Mouse (Mus musculus): ENCODE measurements at regions not wholly inside any gene's neighbourhood (a gene's known extent, or its start where the extent isn't known, plus 50 kb on each side); places are given as distances from the start of the nearest gene placed in this dataset.

DNA sequence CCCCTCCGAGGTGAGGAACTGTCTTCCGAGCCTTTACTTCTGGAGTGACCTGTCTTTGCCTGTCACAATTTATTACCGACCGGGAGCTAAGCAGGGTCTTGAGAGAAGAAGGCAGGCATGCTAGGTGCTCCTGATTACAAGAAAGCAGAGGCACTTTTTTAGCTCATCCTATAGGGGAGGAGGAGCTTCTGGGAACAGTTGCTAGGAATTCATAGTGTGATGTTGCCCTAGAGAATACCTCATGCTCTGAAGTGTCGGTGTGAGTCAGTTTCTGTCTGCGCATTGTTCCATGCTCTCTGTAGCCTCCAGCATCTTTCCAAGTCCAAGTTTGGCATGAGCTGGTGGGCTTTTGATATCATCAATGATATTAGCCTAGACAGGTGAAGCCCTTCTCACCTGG lies 178.0 kb upstream of the Ado start:
- ATAC-seq (no peak), DNase-seq (no peak)
- Histone ChIP-seq H3K27me3 (ENCODE audit: insufficient read depth, low read length) (no peaks in the 10 kb centered on the region; the same call in 1 of the 2 replicates), H3K4me1 (ENCODE audit: insufficient read depth) (no peaks in the 10 kb centered on the region), H3K9ac (replicated peaks) (no peak overlapping the region), H3K36me3 (replicated peaks; ENCODE audit: insufficient read depth, low read length) (no peaks in the 10 kb centered on the region), H3K4me3 (ENCODE audit: low read depth, low read length) (no peak overlapping the region), H3K27ac (ENCODE audit: low read depth) (no peak overlapping the region), H3K9me3 (ENCODE audit: low read length) (no peaks in the 10 kb centered on the region), H3K4me2 (ENCODE audit: low read depth, low read length) (no peak overlapping the region)
- TF ChIP-seq CTCF (IDR thresholded peaks at IDR 0.05; ENCODE audit: low read depth) (no peak), EP300 (IDR thresholded peaks at IDR 0.05; ENCODE audit: low read depth) (no peak)
- 84% methylated on average over 6 of the region's 6 CpGs for WGBS (ENCODE audit: insufficient replicate concordance)

DNA sequence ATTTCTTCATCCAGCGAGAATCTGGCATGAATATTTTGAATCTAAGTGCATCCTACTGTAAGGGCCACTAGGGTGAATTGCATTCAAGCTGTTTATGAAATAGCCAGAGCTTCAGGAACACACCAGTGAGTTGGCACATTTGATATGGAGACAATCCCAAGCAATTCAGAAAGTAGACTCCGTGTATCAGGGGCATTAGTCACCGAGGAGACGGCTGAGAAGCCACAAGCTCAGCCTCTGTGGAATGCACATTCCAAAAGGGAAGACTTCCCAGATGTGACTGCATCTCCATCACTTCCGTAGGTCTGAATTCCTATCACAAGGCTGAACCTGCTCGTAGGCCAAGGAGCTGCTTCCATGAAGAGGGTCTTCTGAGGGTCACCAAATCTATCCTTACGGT lies 177.6 kb upstream of the Ado start:
- no peaks in the 10 kb centered on the region; the same call in 1 of the 2 replicates for H3K27me3 ChIP-seq (ENCODE audit: insufficient read depth, low read length)
- H3K36me3 ChIP-seq (replicated peaks; ENCODE audit: insufficient read depth, low read length) = no peaks in the 10 kb centered on the region
- H3K9me3 ChIP-seq (ENCODE audit: low read length) = no peaks in the 10 kb centered on the region
- WGBS (ENCODE audit: insufficient replicate concordance) = 79% methylated on average over 7 of the region's 7 CpGs
- no peaks in the 10 kb centered on the region for H3K4me1 ChIP-seq (ENCODE audit: insufficient read depth)
- DNase-seq (no peak), ATAC-seq (no peak)
- H3K27ac ChIP-seq (ENCODE audit: low read depth) = no peak overlapping the region
- H3K4me3 ChIP-seq (ENCODE audit: low read depth, low read length) = no peak overlapping the region
- no peak overlapping the region for H3K9ac ChIP-seq (replicated peaks)
- no peak for TF ChIP-seq CTCF (IDR thresholded peaks at IDR 0.05; ENCODE audit: low read depth)
- no peak for TF ChIP-seq EP300 (IDR thresholded peaks at IDR 0.05; ENCODE audit: low read depth)
- H3K4me2 ChIP-seq (ENCODE audit: low read depth, low read length) = no peak overlapping the region

GRCm38 (mm10) chr10:67721787-67722186 lies 173.0 kb upstream of the Ado start:
- H3K27ac ChIP-seq (ENCODE audit: low read depth) = no peak overlapping the region
- H3K36me3 ChIP-seq (replicated peaks; ENCODE audit: insufficient read depth, low read length) = no peaks in the 10 kb centered on the region
- WGBS (ENCODE audit: insufficient replicate concordance) = 52% methylated on average over 5 of the region's 5 CpGs
- no peak overlapping the region for H3K4me2 ChIP-seq (ENCODE audit: low read depth, low read length)
- H3K27me3 ChIP-seq (ENCODE audit: insufficient read depth, low read length) = no peaks in the 10 kb centered on the region; the same call in 1 of the 2 replicates
- H3K9me3 ChIP-seq (ENCODE audit: low read length) = no peaks in the 10 kb centered on the region
- DNase-seq = no peak
- ATAC-seq = no peak
- no peak overlapping the region for H3K9ac ChIP-seq (replicated peaks)
- no peak overlapping the region for H3K4me3 ChIP-seq (ENCODE audit: low read depth, low read length)
- H3K4me1 ChIP-seq (ENCODE audit: insufficient read depth) = no peaks in the 10 kb centered on the region
- TF ChIP-seq CTCF (IDR thresholded peaks at IDR 0.05; ENCODE audit: low read depth) (peak; percentile 75), EP300 (IDR thresholded peaks at IDR 0.05; ENCODE audit: low read depth) (no peak)

DNA sequence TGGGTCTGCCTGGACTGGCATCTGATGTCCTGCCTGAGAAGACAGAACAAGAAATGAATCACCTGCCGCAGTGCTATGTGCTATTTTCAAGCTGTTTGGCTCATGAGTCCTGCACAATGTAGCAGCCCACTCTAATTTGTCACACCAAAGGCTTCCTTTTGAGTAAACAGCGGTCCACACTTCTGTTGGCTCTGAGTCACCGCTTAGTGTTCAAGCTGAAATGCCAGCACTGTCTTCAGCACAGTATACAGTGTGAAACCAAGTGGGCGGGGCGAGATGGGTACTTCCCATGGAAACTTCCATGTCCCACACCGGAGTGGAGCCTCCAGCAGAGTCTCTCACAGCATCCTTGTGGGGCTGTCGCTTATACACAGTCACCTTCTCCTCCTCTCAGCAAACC lies 168.8 kb upstream of the Ado start:
- Histone ChIP-seq H3K4me1 (ENCODE audit: insufficient read depth) (peaks cover 3% of the 10 kb centered on the region; the same call in 1 of the 2 replicates), H3K9me3 (ENCODE audit: low read length) (no peaks in the 10 kb centered on the region), H3K4me2 (ENCODE audit: low read depth, low read length) (no peak overlapping the region), H3K9ac (replicated peaks) (no peak overlapping the region), H3K36me3 (replicated peaks; ENCODE audit: insufficient read depth, low read length) (no peaks in the 10 kb centered on the region), H3K27ac (ENCODE audit: low read depth) (no peak overlapping the region), H3K4me3 (ENCODE audit: low read depth, low read length) (no peak overlapping the region), H3K27me3 (ENCODE audit: insufficient read depth, low read length) (no peaks in the 10 kb centered on the region; the same call in 1 of the 2 replicates)
- WGBS (ENCODE audit: insufficient replicate concordance) = 78% methylated on average over 7 of the region's 7 CpGs
- TF ChIP-seq CTCF (IDR thresholded peaks at IDR 0.05; ENCODE audit: low read depth) = no peak
- TF ChIP-seq EP300 (IDR thresholded peaks at IDR 0.05; ENCODE audit: low read depth) = no peak
- ATAC-seq = no peak
- no peak for DNase-seq

- H3K27me3 ChIP-seq (ENCODE audit: insufficient read depth, low read length) = no peaks in the 10 kb centered on the region
- TF ChIP-seq CTCF (IDR thresholded peaks at IDR 0.05; ENCODE audit: low read depth) (no peak), EP300 (IDR thresholded peaks at IDR 0.05; ENCODE audit: low read depth) (no peak)
- H3K4me1 ChIP-seq (ENCODE audit: insufficient read depth) = peaks cover 3% of the 10 kb centered on the region; the same call in 1 of the 2 replicates
- ATAC-seq (no peak), DNase-seq (no peak)
- no peaks in the 10 kb centered on the region for H3K9me3 ChIP-seq (ENCODE audit: low read length)
- no peaks in the 10 kb centered on the region for H3K36me3 ChIP-seq (replicated peaks; ENCODE audit: insufficient read depth, low read length)
- H3K4me3 ChIP-seq (ENCODE audit: low read depth, low read length) = no peak overlapping the region
- 66% methylated on average over 4 of the region's 4 CpGs for WGBS (ENCODE audit: insufficient replicate concordance)
- no peak overlapping the region for H3K4me2 ChIP-seq (ENCODE audit: low read depth, low read length)
- H3K27ac ChIP-seq (ENCODE audit: low read depth) = no peak overlapping the region
- H3K9ac ChIP-seq (replicated peaks) = no peak overlapping the region
Observed at GRCm38 (mm10) chr10:67715046-67715445, 166.3 kb upstream of the Ado start.

GRCm38 (mm10) chr10:67713098-67713497 lies 164.3 kb upstream of the Ado start:
- H3K27ac ChIP-seq (ENCODE audit: low read depth) = peak overlapping the region; percentile 64; the same call in 1 of the 2 replicates
- 47% methylated on average over 10 of the region's 10 CpGs for WGBS (ENCODE audit: insufficient replicate concordance)

More at GRCm38 (mm10) chr10:67713098-67713497, 164.3 kb upstream of the Ado start:
- H3K4me1 ChIP-seq (ENCODE audit: insufficient read depth) = peaks cover 3% of the 10 kb centered on the region; the same call in 1 of the 2 replicates
- H3K27me3 ChIP-seq (ENCODE audit: insufficient read depth, low read length) = no peaks in the 10 kb centered on the region
- no peaks in the 10 kb centered on the region for H3K9me3 ChIP-seq (ENCODE audit: low read length)
- no peak overlapping the region for H3K9ac ChIP-seq (replicated peaks)
- ATAC-seq (peak; percentile 64), DNase-seq (no peak)
- no peak overlapping the region for H3K4me3 ChIP-seq (ENCODE audit: low read depth, low read length)
- no peak for TF ChIP-seq EP300 (IDR thresholded peaks at IDR 0.05; ENCODE audit: low read depth)
- no peak for TF ChIP-seq CTCF (IDR thresholded peaks at IDR 0.05; ENCODE audit: low read depth)
- H3K4me2 ChIP-seq (ENCODE audit: low read depth, low read length) = no peak overlapping the region
- no peaks in the 10 kb centered on the region for H3K36me3 ChIP-seq (replicated peaks; ENCODE audit: insufficient read depth, low read length)
